Mouse (Mus musculus) neural tube, embryonic 14.5 days (tissue): ENCODE results near the gene Pogk. TPM values are rescaled to one million over a fixed set of nuclear protein-coding genes. Genes with fewer than 3 reads are reported as not detected.
A peak's percentile ranks its signal among the peaks of the same experiment; 100 is the strongest.

Experiments used
- ATAC-seq: fragments of 200-750 bp; cut with Nextera tagmentation; 2 replicates; pipeline ENCODE4 v1.8.0; 2017; ENCODE audit warnings: low read depth, mild to moderate bottlenecking, moderate TSS enrichment, moderate library complexity
- H3K27ac ChIP-seq: fragments of 300-500 bp; sonication (generic); 2 replicates; pipeline ENCODE4 v1.5.1; 2014; ENCODE audit warnings: low read depth, mild to moderate bottlenecking, control low read depth, low read length, moderate library complexity, mixed read lengths
- H3K27me3 ChIP-seq: fragments of 300-500 bp; sonication (generic); 2 replicates; pipeline ENCODE4 v1.6.1; 2014; ENCODE audit warnings: low read length; ENCODE audit not compliant: control insufficient read depth, insufficient read depth
- H3K36me3 ChIP-seq: fragments of 300-500 bp; sonication (generic); 2 replicates; pipeline ENCODE4 v1.6.1; 2014; ENCODE audit warnings: low read length, mixed read lengths; ENCODE audit not compliant: control insufficient read depth, insufficient read depth
- H3K4me1 ChIP-seq: fragments of 300-500 bp; sonication (generic); 2 replicates; pipeline ENCODE4 v1.6.1; 2014; ENCODE audit warnings: low read length; ENCODE audit not compliant: control insufficient read depth, insufficient read depth
- H3K4me2 ChIP-seq: fragments of 300-500 bp; sonication (generic); 2 replicates; pipeline ENCODE4 v1.6.1; 2014; ENCODE audit warnings: mild to moderate bottlenecking, low read depth, low read length, control low read depth
- H3K4me3 ChIP-seq: fragments of 300-500 bp; sonication (generic); 2 replicates; pipeline ENCODE4 v1.5.1; 2014; ENCODE audit warnings: low read depth, low read length, control low read depth, mixed read lengths
- H3K9ac ChIP-seq: fragments of 300-500 bp; sonication (generic); replicated peaks from 2 replicates; pipeline ENCODE4 v1.6.1; 2014; ENCODE audit warnings: low read depth, mild to moderate bottlenecking, control low read depth, low read length, mixed read lengths
- H3K9me3 ChIP-seq: fragments of 300-500 bp; sonication (generic); 2 replicates; pipeline ENCODE4 v1.6.1; 2016; ENCODE audit warnings: low read length; ENCODE audit not compliant: control insufficient read depth
- WGBS: fragments of 180-500 bp; shearing (Covaris S2); extraction: QIAGEN DNeasy Blood & Tissue Kit; methylation state at CpG from one replicate; pipeline ENCODE4 v1.1.7; 2014; 5-methylcytosine and 5-hydroxymethylcytosine counted together
- polyA plus RNA-seq: library from polyadenylated mRNA; unstranded; fragments of >200 nt; fragmentation: Nextera tagmentation; extraction: Ambion mirVana; gene quantifications from 2 replicates; pipeline ENCODE4 v1.2.1, GENCODE M21; 2014

Pogk gene
- polyA plus RNA-seq, 1 experiment from 2014 or later: 40.2 TPM

DNA sequence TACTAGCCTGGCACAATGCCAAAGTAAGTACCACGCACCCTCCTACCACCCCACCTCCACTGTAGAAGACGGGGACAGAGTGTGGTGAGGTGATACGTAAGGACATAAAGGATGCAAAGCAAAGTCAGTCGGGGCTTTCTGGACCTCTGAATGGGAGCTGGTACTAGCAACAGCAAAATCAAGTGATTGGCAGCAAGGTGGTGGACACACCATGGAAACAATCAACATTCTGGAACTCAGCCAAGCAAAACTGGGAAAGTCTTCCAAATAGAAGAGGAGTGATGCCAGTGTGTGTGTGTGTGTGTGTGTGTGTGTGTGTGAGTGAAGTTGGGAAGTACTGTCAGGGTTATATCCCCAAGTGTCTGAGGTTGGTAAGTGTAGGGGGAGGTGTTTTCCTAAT lies 7.7 kb downstream of the Pogk start:
- no peak overlapping the region for H3K9ac ChIP-seq
- H3K4me3 ChIP-seq: no peak overlapping the region
- H3K4me1 ChIP-seq: no peaks in the 10 kb centered on the region
- H3K27me3 ChIP-seq: no peaks in the 10 kb centered on the region
- H3K36me3 ChIP-seq: peaks cover 56% of the 10 kb centered on the region
- H3K4me2 ChIP-seq: no peak overlapping the region
- no peaks in the 10 kb centered on the region for H3K9me3 ChIP-seq
- peak; percentile 32 for ATAC-seq
- 68% methylated on average over 4 of the region's 4 CpGs for WGBS
- H3K27ac ChIP-seq: no peak overlapping the region

DNA sequence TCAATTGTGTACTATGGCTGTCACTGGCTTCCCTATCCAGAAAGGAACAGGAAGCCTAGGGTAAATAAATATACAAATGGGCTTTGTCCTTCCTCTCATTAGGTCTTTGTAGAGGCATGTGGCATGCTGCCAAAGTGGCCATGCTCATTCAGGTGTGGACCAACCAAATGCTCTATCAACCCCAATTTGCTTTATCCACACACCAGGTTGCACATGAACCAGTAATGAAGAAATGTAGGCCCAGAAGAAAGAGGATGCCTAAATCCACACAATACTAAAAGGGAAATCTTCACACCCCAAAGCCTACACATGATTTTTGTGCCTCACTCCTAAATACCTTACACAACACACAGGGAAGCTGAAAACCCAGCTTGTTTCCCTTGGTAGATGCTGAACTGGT lies 8.2 kb downstream of the Pogk start:
- H3K27me3 ChIP-seq: no peaks in the 10 kb centered on the region
- H3K9me3 ChIP-seq: no peaks in the 10 kb centered on the region
- H3K4me1 ChIP-seq: no peaks in the 10 kb centered on the region
- no peak overlapping the region for H3K27ac ChIP-seq
- H3K4me2 ChIP-seq: no peak overlapping the region
- no peak overlapping the region for H3K4me3 ChIP-seq
- no peak overlapping the region for H3K9ac ChIP-seq
- ATAC-seq: no peak
- H3K36me3 ChIP-seq: peaks cover 57% of the 10 kb centered on the region

DNA sequence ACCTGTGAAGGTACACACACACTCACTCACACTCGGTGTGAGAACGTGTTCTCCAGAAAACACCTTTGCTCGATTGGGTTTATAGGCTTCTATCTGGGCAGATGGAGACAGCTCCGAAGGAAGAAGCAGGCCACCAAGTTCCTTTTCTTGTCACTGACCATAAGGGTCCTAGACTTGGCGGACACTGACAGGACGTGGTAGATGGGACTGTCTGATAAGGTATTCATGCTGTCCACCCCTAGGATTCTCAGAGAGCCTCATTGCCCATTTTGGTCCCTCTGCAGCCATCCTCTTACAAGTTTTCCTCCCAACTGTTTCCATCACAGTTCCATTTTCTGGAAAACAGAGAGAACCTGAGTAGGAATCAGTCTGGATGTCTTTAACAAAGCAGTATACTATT lies 13.3 kb downstream of the Pogk start:
- 96% methylated on average over 6 of the region's 6 CpGs for WGBS
- H3K36me3 ChIP-seq: peaks cover 63% of the 10 kb centered on the region
- ATAC-seq: no peak

DNA sequence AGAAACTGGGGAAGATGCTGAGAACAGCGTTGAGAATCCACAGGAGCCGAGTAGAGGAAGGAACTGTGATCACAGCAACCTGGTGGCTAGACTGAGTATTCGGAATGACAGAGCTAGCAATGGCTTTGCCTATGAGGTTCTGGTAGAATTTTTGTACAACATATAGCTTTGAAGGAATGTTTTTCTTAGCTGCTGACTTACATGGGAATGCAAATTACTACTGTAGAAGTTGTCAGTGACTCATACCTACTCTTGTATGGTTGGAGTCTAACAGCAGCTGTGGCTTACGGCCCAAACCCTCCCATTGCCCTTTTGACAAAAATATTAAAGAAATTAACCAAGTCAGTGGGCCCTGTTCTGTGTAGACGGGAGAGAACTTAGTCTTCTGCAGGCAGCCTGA lies 14.0 kb downstream of the Pogk start:
- H3K4me3 ChIP-seq: no peak overlapping the region
- WGBS: 91% methylated on average over 5 of the region's 5 CpGs

More for the DNA sequence above, 13.3 kb downstream of the Pogk start:
- H3K9ac ChIP-seq: no peak overlapping the region
- H3K27me3 ChIP-seq: no peaks in the 10 kb centered on the region
- H3K4me1 ChIP-seq: no peaks in the 10 kb centered on the region
- H3K4me2 ChIP-seq: no peak overlapping the region
- H3K4me3 ChIP-seq: no peak overlapping the region
- H3K9me3 ChIP-seq: no peaks in the 10 kb centered on the region
- no peak overlapping the region for H3K27ac ChIP-seq

DNA sequence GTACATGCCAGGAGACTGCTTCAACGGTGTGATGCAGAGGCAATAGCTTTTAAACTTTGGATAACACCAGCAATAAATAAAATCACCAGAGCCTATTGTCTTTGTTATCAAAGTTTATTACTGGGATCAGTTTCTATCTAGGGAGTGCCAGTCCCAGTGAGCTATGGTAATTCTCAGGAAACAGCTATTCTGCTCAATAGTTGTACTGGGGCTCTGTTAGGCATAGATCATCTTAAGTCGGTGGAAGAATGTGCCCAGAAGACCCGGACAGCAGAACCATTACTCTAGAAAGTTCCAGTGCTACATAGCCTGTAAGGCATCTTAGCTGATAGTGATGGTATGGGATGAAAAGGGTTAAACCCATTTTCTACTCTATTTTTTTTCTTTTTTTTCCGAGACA lies 14.9 kb downstream of the Pogk start:
- Histone ChIP-seq H3K9ac (no peak overlapping the region), H3K9me3 (no peaks in the 10 kb centered on the region), H3K4me1 (no peaks in the 10 kb centered on the region), H3K27ac (no peak overlapping the region), H3K4me2 (no peak overlapping the region), H3K4me3 (no peak overlapping the region), H3K36me3 (peaks cover 75% of the 10 kb centered on the region), H3K27me3 (no peaks in the 10 kb centered on the region)
- ATAC-seq: no peak; the same call in 1 of the 2 replicates
- WGBS: 66% methylated on average over 4 of the region's 4 CpGs

More for the DNA sequence above, 14.0 kb downstream of the Pogk start:
- Histone ChIP-seq H3K4me1 (no peaks in the 10 kb centered on the region), H3K27ac (no peak overlapping the region), H3K4me2 (no peak overlapping the region), H3K9ac (no peak overlapping the region), H3K27me3 (no peaks in the 10 kb centered on the region), H3K36me3 (peaks cover 70% of the 10 kb centered on the region), H3K9me3 (no peaks in the 10 kb centered on the region)
- ATAC-seq: no peak

DNA sequence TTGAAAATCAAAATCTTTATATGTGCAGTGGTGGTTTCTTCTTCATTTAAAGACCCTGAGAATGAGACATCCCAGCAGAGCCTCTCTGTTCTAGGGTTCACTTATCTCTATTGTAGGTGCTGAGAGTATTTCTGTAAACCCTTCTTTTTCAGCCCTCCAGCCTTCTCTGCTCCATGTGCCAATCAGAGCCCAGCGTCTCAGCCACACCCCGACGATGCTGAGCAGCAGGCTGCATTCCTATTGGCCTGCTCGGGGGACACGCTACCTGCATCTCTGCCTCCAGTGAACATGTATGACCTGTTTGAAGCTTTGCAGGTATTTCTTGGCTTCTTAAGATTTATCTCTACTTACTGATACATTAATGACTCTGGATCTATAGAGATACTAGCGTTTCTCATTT lies 18.0 kb downstream of the Pogk start:
- no peak overlapping the region for H3K27ac ChIP-seq
- no peak overlapping the region for H3K4me2 ChIP-seq
- H3K36me3 ChIP-seq: peaks cover 74% of the 10 kb centered on the region
- no peak overlapping the region for H3K4me3 ChIP-seq
- 95% methylated on average over 6 of the region's 6 CpGs for WGBS
- ATAC-seq: no peak
- no peaks in the 10 kb centered on the region for H3K9me3 ChIP-seq
- H3K9ac ChIP-seq: no peak overlapping the region
- no peaks in the 10 kb centered on the region for H3K27me3 ChIP-seq
- no peaks in the 10 kb centered on the region for H3K4me1 ChIP-seq

DNA sequence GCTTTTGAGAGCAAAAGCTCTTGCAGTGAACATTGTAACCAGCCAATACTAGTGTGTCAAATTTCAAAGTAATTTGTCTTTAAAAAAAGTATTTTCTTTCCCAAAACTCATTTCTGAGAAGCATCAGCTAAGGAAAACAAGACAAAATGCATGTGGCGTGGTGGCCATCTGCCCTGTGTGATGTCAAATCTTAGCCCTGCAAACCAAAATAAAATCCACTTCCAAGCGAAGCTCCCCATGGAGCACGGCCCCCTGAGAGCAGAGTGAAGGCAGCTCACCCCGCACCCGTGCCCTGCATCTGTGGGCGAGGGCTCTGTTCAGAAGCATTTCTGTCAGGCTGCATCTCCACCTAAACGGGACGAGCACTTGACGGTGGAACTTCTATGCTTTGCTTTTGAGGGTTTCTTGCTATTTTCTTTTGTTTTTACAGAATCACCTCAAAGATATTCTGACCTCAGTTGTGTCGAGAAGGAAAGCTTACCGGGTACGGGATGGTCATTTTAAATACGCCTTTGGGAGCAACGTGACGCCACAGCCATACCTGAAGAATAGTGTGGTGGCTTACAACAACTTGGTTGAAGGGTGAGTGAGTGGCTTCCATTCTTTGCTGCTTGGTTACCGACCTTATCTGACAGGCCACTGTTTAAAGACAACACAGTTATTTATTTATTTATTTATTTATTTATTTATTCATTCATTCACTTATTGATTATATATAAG lies 20.1 kb downstream of the Pogk start:
- Histone ChIP-seq H3K9me3 (no peaks in the 10 kb centered on the region), H3K27me3 (no peaks in the 10 kb centered on the region), H3K4me2 (no peak overlapping the region), H3K4me3 (no peak overlapping the region), H3K4me1 (no peaks in the 10 kb centered on the region), H3K9ac (no peak overlapping the region), H3K36me3 (peaks cover 81% of the 10 kb centered on the region), H3K27ac (no peak overlapping the region)
- WGBS: 91% methylated on average over 16 of the region's 16 CpGs
- ATAC-seq: no peak

- H3K4me2 ChIP-seq: no peak overlapping the region
- H3K36me3 ChIP-seq: peaks cover 77% of the 10 kb centered on the region
- no peaks in the 10 kb centered on the region for H3K4me1 ChIP-seq
- WGBS: 96% methylated on average over 11 of the region's 11 CpGs
- no peaks in the 10 kb centered on the region for H3K9me3 ChIP-seq
- no peak overlapping the region for H3K9ac ChIP-seq
- no peak for ATAC-seq
- H3K4me3 ChIP-seq: no peak overlapping the region
- no peak overlapping the region for H3K27ac ChIP-seq
- H3K27me3 ChIP-seq: no peaks in the 10 kb centered on the region
Measured at GRCm38 (mm10) chr1:166388511-166388910, 21.2 kb downstream of the Pogk start.

GRCm38 (mm10) chr1:166385431-166385830 lies 24.2 kb downstream of the Pogk start:
- Histone ChIP-seq H3K27ac (no peak overlapping the region), H3K4me1 (peaks cover 14% of the 10 kb centered on the region), H3K4me2 (no peak overlapping the region), H3K4me3 (no peak overlapping the region), H3K27me3 (no peaks in the 10 kb centered on the region), H3K9ac (no peak overlapping the region), H3K36me3 (peaks cover 64% of the 10 kb centered on the region), H3K9me3 (no peaks in the 10 kb centered on the region)
- WGBS: 85% methylated on average over 5 of the region's 5 CpGs
- ATAC-seq: no peak
